Mouse (Mus musculus) adrenal gland, postnatal 10 days (tissue): ENCODE measurements around the gene Tepsin. TPM values are rescaled to one million over a fixed set of nuclear protein-coding genes. Genes with fewer than 3 reads are reported as not detected.

Source experiments
- microRNA-seq: library from miRNA; unstranded; fragments of <30 nt; microRNA quantifications from one replicate; pipeline ENCODE4 v1.2.0, GENCODE M21; 2021
- total RNA-seq, 2 experiments: library from RNA; stranded (reverse); gene quantifications; 2 replicates each; pipeline ENCODE4 v1.2.3; 2021

Gene Tepsin
- total RNA-seq, 2 experiments from 2014 or later = 9.0 to 13.2 TPM

Small RNA genes lying within 50 kb of the gene (microRNA-seq; reads per million reads assigned to microRNA genes)
- gene Gm25948 = not detected

Other genes with a start within 250 kb of the Tepsin start
- gene Chmp6, start 185.3 kb downstream of the Tepsin start, total RNA-seq = 10 to 100 TPM; 34.7 to 40.0 TPM
- 10 to 100 TPM; 18.9 to 21.3 TPM for gene Baiap2, start 156.0 kb downstream of the Tepsin start, total RNA-seq
- 10 to 100 TPM; 16.3 to 23.5 TPM for gene Aatk, start 51.6 kb downstream of the Tepsin start, total RNA-seq
- 10 to 100 TPM; 52.2 to 87.4 TPM for gene Cep131, start 11.9 kb downstream of the Tepsin start, total RNA-seq
- 10 to 100 TPM; 53.1 to 53.9 TPM for gene Ndufaf8, start 197 bp upstream of the Tepsin start, total RNA-seq
- 100 to 1,000 TPM; 113 to 117 TPM for gene Slc38a10, start 52.6 kb upstream of the Tepsin start, total RNA-seq
- 10 to 100 TPM; 13.8 to 20.5 TPM for gene Bahcc1, start 134.2 kb upstream of the Tepsin start, total RNA-seq
- 100 to 1,000 TPM; 954 to 956 TPM for gene Actg1, start 249.8 kb upstream of the Tepsin start, total RNA-seq